Mouse (Mus musculus): ENCODE results near the gene Dcst1.

DNA sequence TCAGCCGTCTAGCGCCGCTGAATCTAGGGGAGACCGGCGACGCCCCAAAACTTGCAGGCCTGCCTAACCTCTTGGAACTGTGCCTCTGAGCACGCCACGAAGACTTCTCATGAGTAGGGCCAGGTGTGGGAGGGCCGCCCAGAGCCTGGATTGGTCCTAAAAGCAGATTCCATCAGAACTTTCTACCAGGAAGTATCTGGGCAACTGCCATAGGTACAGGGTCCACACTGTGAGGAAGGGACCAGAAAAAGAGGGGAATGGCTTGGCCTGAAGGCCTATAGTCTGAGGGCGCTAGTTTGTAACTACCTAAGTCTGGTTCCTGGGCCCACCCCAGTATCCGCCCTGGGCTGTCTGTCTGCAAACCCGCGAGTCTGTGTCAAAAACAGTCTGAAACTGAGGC is 33.5 kb downstream of the Dcst1 start:
- TF ChIP-seq EP300 (IDR thresholded peaks at IDR 0.05; ENCODE audit: low read depth): no peak
- no peak for TF ChIP-seq CTCF (IDR thresholded peaks at IDR 0.05; ENCODE audit: low read depth)

Data from heart, postnatal 0 days (tissue).